Mouse (Mus musculus) small intestine, adult 2 months (tissue): ENCODE measurements around the gene Gpbp1.

Experiments used
- CTCF ChIP-seq: fragments of 200-500 bp; IDR thresholded peaks from 2 replicates; pipeline ENCODE4 v1.5.1; 2012; ENCODE audit warnings: low read depth, mild to moderate bottlenecking, control low read depth, inconsistent platforms, low read length, moderate library complexity, mixed read lengths; ENCODE audit not compliant: insufficient replicate concordance, insufficient read length; ENCODE audit errors: extremely low read depth
- POLR2A ChIP-seq: fragments of 200-500 bp; IDR thresholded peaks from 2 replicates; pipeline ENCODE4 v1.6.1; 2012; ENCODE audit warnings: low read depth, mild to moderate bottlenecking, control low read depth, inconsistent platforms, low read length, moderate library complexity

DNA sequence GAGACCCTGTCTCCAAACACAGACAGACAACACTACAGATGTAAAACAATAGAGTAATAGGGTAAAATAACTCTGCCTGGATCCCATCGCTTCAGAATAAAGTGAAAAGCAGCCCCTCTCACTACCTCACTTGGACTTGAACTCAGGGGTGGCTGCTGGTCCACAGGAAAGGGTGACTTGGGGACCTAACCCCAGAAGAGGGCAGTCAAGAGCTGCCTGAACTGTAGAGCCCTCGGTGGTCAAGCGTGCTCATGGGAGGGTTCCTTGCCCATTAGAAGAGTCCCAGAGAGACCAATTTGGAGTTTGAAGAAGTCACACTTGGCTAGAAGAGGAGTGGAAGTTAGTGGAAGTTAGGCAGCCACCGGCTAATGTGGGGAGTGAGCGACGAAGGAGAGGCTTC lies 44.2 kb upstream of the Gpbp1 start:
- TF ChIP-seq POLR2A = no peak
- peak; percentile 31; the same call in 1 of the 2 replicates for TF ChIP-seq CTCF
